Mouse (Mus musculus) lung, postnatal 36 days (tissue): ENCODE results near the gene Fsd1l.

Experiments
- DNase-seq: peaks from one replicate; pipeline ENCODE4 v3.0.0; 2022; ENCODE audit warnings: mixed read lengths

Fsd1l gene

DNA sequence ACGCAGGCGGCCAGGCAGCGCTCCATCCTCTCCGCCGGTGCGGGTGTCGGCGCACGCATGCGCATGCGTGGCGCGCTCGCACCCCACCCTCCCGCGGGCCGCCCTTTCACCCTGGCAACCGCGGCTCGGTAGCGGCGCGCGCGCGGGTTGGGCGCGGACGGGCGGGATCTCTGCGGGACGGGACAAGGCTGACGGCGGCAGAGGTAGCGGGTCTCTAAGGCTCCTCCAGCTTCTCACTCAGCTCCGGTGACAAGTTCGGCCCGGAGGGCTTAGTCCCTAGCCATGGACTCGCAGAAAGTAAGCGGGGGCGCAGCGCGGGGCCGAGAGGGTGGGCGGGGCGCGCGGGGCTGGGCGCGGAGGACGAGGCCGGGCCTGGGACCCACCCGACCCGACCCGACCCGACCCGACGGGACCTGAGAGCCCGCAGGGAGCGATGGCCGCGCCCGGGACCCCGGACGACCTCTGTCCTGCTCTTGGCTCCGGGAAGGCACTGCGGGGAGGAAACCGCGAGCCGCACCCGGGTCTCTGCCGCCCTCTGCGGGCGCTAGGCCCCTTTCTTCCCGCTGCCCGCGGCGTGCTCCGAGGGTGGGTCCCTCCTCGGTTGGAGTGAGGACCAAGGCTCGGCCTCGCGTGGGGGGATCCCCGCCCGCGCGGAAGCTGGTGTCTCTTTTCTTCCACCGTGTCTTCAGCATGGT, at the start of gene Fsd1l:
Gene Fsd1l, plus strand, starts transcription at position 156 of the 695 bp plus-strand sequence.
- DNase-seq, result peak; percentile 65

DNA sequence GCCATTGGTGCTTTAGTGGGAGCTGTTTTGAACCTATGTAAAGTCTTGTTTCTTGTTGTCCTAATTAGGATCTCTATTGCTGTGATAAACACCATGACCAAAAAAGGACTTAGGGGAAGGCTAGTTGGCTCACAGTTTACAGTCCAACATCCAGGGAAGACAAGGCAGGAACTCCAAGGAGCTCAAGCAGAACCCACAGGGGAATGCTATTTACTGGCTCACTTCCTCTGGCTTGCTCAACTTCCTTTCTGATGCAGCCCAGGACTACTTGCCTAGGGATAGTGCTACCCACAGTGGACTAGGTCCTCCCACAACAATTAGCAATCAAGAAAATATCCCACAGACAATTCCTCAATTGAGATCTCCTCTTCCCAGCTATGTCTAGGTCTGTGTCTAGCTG, 43.6 kb upstream of the Fsd1l start:
- no peak for DNase-seq

DNA sequence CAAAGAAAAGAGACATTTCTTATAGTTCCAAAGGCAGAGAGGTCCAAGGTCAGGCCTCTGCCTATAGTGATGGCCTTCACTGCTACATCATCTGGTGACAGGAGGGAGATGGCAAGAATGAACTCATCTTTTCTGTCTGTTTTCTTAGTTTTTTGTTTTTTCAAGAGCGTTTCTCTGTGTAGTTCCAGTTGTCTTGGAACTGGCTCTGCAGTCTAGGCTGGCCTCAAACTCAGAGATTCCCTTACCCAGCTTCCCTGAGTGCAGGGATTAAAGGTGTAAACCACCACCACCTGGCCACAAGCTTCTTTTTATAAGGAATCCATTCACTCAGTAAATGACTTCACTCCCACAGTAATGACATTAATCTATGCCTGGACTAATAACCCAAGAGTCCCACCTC, 42.3 kb upstream of the Fsd1l start:
- DNase-seq, result no peak

DNA sequence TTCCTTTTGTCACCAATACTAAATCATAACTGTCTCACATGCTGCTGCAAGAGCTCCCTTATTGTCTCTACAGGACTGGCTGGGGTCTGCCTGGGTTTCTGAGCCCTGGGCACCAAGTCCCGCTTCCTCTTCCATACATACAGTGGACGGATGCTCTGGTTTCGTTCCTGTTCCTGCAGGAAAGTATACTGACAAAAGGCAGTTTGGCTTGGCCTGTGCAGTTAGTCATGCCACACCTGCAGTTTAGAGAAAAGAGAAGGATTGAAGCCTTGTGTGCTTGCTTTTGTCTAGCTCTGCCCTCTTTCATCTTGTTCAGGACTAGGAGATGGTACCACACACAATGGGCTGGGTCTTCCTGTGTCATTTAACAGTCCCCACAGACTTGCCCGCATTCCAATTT, 41.8 kb upstream of the Fsd1l start:
- no peak for DNase-seq

DNA sequence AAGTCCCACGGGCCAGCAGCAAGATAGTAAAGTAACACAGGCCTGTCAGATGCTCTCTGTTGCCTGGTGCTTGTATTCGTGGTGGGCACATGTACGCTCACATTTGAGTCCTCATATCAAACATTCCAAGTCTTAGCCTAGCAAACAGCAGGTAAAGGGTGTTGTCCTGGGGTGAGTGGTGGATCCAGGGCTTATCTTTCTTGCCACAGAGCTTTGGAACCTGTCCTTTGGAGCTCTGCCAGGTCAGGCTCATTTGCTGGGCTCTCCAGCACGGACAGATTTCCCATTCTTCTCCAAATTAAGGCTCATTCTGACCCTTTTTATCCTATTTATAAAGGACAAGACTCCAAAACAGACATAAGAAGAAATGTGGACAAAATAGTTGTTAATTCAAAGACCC, 41.1 kb upstream of the Fsd1l start:
- DNase-seq, result no peak

DNA sequence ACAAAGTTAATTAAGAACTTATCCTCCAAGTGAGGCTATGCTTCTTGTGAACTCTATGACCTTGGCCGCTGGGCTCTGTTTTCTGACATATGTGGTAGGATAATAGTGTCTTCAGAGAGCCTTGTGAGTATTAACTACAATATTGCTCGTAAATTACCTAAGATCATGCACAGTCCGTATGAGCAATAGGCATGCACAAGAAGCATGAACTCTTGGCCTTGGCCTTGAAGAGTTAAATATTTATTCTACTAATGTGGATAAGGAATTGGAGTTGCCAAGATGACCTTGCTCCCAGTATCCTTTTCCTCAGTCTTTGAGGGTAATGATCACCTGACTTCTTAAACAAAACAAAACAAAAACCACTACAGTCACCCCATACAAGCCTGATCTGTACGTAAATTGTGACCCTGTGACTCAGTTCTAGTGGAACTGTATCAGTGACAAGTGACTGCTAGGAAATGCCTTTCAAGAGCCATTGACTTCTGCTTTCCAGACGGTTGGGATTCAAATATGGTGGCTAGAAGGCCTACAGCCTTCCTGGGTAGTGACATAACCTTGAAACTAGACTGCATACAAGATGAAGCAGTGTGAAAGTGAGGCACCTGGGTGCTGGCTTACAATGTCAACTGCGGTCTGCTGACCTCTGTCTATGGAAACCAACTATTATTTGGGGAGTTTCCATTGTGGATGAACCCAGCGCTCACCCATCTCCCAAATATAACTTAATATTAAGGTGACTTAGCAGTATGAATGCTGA, 40.4 kb upstream of the Fsd1l start:
- DNase-seq, result no peak

DNA sequence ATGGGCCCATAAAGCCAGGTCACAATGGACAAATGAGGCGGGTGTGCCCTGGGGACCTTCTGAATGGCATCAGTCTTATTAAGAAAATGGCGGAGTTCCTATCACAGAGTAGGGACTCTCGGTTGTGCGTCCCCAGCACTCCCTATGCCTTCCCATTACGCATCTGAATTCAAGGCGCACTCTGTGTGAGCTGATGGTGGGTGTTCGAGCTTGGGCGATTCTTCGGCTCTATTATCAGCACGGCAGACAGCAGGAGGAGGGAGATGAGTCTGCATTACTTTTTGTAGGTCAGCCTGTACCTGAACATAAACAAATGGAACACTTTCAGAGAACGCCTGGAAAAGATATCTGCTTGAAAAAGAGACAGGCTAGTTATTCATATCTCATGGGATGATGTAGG, 39.7 kb upstream of the Fsd1l start:
- no peak for DNase-seq

DNA sequence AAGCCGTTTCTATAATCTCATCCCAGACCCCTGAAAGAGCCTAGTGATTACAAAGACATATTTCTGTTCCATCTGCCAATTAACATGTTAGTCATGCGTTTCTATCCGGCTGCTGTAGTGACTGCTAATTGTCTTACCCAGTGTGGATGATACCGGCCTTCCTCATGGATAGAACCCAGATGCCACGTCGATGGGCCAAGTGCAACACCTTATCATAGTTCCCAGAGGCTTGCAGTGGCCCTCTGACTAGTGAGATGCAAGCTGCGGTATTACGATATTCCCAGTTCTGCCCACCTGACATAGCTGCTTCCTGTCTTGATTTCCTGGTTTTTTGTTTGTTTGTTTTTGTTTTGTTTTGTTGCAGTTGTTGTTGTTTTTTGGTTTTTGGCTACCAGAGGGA, 39.3 kb upstream of the Fsd1l start:
- no peak for DNase-seq

DNA sequence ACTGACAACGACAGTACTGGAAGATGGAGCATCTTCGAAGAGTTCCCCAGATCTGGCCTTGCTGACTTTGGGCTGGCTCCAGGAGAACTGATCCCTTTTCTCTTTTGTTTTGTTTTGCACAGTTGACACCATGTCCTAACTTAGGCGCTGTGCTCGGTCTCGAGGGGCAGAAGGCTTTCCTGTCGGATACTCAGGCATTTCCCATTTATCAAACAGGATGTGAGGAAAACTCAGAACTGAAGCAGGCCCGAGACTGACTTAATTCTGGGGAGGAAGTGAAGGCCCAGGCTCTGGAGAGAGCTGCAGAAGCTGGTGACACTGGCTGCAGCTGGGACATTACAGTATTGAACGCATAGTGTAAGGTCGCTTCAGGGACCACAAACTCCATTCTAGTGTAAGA, 38.9 kb upstream of the Fsd1l start:
- DNase-seq, result peak; percentile 68

DNA sequence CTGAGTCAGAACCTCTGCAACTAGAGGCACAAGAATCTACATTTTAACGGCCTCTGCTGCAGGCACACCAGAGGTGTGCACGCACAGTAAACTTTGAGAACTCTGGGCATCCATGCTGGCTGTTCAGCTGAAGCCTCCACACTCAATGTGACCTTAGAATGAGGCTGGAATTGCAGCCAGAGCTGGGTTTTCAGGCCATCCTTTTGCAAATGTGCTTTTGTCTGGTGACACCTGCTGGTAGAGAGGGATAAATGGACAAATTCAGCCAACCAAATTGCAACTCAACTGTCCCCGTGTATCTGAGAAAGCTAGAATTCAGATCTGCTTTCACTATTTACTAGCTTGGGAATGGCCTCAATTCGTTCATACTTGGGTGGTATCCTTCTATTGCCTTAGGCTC, 37.1 kb upstream of the Fsd1l start:
- DNase-seq, result peak; percentile 80

DNA sequence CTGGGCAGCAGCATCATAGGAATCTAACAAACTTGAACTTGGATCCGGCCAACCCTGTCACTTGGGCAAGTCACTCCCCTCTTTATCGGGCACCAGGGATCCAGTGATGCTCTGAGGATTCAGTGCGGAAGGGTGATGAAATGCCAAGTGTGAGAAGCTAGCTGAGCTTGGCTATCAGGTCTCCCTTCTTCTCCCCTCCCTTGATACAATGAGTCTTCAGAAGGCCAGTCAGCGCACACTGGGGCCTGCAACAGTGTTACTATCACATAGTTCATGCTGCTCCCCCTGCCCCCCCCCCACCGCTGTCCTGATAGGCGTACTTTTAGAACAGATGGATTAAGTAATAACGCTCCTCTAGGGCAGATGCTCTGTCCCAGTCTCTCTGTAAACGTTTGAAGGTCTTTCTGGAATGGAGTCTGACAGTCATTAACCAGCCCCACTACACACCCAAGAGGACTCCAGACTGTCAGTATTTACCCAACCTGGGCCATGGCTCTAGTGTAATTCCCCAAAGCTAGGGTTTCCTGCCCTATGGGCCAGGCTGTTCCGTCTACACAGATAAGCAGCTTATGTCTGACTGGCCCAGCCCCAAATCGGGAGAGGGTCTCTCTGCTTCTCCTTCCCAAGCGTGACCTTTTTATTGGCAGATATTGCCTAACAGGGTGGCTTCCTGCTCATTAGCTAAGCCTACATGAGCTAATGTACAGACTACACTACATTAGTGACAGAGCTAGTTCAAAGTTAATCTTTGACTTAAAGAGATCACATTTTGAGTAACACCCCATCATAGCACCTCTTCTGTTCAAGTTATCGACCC, 35.8 kb upstream of the Fsd1l start:
- DNase-seq, result peak; percentile 27

DNA sequence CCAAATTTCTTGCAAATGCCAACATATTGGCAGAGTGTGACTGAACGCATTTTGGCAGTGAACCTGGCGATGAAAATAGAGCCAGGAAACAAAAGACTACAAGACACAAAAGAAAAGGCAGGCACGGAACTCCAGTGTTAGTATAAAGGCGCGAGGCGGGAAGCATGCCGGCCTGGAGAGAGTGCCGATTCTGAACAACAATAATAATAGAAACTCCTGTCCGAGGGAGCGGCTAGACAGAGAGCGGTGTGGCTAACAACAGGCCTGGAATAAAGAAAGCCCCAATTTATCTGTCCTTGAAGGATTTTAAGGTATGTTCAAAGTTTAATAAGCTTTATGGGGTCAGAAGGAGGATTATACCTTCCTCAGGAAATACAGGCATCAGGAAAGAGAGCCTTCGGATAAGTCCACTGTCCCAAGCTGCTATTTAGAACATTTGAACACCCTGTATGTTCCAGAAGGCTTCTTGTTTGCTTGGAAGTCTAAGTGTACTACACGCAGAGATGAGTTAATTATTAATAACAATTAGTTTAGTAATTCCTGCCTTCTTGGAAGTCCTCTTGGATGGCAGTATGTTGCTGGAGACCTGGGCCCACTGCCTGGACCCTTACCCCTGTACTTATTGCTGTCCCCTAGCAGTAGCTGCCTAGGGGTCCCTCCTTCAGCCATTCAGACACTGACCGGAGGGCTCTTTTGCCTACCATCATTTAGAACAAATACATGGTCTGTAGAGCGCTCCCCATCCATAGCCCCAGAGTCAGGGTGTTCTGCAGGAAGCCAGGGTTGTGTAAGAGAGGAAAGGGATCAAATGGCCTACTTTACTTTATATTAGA, 35.0 kb upstream of the Fsd1l start:
- peak; percentile 12 for DNase-seq

DNA sequence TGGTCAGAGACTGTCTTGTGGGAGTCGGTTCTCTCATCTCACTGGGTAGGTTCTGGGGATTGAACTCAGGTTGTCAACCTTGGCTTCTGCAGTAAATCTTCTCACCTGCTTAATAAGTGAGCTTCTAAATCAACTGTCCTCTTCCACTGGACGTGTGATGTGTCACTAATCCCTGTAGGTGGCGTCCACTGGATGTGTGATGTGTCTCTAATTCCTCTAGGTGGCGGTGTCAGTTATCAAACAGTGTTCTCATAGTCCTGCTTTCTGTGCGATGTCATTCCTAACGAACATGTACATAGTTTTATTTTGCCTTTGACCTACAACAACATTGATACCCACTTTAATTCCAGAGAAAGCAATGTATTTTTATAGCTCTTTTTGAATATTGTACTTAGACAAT, 30.8 kb upstream of the Fsd1l start:
- DNase-seq, result peak; percentile 39

DNA sequence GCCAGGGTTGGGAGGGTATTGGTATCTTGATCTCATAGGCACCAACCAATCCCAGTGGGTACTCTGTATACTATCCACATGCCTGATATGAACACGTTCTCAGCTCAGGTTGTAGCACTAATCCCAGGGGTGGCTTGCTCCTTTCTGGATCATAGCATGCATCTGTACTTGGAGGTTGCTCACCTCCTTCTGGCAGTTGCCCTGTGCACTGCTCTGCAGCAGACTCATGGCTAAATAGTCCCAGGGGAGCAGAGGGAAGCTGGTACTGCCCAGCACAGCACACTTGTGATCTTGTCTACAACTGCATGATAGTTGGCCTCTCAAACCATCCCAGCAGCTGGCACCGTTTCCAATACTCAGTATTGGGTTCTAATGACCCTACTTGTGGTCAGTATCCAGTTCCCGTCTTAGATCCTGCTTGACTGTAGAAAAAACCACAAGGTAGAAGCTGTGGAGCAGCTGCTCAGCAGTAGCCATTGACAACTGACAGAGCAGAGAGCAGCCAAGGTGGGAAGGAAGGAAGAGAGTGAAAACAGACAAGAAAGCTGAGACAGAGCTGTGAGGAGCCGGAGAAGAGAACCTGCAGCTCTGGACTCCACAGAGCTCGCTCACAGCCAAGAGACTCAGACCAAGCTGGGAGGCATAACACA, 16.6 kb upstream of the Fsd1l start:
- DNase-seq, result no peak

DNA sequence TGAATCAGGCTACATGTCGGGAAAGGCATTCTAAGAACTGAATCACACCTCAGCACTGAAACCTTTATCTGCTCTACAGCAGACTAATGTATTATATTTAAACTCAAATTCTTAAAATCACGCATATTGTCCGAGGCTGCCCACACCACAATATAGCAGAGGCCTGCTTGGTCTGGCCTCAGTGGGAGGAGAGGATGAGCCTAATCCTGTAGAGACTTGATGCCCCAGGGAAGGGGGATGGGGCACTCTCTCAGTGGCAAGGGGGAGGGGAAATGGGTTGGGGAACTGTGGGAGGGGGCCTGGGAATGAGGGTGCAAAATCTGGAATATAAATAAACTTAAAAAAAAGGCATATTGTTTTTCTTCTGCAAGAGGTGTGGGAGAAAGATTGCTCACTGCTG, 13.3 kb upstream of the Fsd1l start:
- no peak for DNase-seq

DNA sequence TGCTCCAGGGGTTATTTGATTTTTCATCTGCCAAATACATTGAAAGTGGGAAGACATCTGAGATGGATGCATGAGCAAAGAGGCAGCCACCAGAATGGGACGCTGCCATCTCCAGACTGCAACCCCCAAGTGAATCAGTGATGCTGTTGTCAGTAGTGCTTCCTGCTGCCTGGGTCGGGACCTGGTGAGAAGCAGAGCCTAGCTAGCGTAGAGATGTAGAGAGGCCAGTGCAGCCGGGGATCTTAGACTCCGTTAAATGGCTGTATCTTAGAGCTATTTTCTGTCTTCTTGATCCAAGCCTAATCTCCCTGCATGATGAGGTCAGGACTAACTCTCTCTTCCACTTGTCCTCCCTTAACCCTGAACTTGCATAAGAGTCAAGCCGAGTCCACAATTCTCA, 11.2 kb upstream of the Fsd1l start:
- DNase-seq, result no peak

DNA sequence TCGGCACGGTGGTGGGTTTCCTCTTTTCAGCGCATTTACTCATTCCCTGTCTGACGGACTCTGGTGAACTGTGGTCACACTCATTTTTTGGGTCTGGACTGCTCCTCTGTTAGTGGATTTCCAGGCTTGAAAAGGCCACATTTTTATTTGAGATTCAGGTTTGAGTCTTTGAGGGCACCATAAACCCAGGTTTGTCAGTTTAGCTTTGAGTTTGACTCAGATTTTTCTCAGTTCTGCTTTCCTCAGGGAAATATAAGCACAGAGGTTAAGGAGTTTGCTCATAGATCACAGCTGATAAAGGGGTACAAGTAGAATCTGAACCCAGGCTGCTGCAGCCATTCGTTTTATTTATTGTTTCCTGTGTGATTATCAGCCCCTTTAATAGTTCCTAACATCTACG, 10.2 kb upstream of the Fsd1l start:
- DNase-seq, result no peak

DNA sequence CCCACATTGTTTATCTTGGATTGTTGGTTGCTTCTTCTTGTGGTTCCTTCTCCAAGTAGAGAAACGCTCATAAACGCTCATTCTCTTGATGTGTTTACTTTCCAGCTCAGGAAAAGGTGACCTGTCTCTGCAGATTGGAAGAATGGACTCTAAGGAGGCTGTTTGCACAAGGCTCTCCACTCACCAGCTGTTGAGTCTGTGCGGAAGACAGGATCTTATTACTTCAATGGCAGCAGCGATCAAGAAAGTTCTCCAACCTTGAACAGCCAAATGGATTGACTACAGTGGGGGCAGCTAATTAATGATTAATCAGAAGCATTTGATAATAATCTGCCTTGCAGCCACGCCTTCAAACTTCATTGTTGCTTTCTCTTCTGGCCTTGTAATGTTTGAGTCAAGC, 9.8 kb upstream of the Fsd1l start:
- DNase-seq, result no peak

DNA sequence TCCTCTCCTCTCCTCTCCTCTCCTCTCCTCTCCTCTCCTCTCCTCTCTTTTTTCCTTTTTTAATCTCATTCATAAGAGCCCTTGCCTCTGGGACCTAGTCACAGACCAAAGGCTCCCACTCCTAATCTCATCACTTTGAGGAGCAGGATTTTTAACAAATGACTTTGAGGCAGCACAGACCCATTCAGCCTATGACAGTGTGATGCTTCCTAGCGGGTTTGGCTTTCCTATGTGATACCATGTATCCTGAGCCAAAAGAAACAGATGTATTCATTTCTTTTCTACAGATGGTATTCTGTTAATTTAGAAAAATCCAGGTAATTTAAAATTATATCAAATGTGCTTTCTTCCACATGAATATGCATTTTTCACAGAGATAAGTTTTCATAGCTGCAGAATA, 7.6 kb upstream of the Fsd1l start:
- DNase-seq, result no peak

DNA sequence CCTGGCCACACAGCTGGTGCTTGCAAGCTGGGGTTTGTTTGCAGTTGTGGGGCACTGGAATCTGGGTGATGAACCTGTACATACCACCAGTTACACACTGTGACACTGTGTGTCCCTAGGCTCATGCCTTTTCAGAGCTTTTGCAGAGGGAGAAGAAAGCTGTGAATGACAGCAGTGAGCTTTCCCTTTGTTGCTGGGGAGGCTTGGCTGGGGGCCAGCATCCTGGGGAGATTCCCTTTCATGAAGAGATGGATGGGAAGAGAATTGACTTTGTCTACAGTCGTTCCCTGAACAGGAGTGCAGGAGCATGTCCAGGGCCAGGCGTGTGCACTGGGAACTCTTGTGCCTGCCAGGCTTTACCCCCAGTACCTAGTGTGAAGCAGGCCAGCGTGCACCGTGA, 6.5 kb upstream of the Fsd1l start:
- DNase-seq, result peak; percentile 15

DNA sequence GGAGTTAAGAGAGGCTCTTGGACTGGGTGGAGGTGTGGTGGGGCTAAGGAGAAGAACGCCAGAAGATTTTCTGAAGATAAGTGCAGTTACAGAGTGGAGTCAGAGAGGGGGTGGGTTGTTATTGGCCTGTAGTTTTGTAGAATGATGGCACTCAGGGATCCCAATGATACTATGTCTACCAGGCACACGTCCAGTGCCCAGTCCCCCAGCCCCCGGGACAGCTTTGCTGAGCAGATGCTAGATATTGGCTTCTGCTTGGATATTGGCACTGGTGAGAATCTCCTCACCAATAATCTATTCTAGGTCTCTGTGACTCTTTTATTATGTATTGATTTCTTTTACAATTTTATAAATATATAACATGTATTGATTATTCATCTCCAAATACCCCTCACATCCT, 6.0 kb upstream of the Fsd1l start:
- DNase-seq, result no peak

DNA sequence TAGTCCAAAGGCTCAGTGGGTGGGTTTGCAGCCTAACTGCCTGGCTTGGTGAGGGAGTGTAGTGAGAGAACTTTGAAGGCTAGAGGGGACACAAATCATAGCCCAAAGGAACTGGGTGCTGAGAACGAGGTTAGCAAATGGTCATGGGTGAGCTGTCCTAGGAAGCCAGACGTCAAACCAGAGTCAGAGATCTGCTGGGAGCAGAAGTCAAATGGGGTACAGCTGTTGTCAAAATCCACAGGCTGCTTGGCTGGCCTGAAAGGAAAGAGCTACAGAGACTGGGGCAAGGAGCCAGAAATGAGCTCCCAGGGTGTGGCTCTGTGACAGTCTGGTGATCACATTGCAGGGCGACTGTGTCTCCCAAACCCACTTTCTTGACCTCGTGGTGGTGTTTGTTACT, 2.3 kb upstream of the Fsd1l start:
- peak; percentile 55 for DNase-seq

DNA sequence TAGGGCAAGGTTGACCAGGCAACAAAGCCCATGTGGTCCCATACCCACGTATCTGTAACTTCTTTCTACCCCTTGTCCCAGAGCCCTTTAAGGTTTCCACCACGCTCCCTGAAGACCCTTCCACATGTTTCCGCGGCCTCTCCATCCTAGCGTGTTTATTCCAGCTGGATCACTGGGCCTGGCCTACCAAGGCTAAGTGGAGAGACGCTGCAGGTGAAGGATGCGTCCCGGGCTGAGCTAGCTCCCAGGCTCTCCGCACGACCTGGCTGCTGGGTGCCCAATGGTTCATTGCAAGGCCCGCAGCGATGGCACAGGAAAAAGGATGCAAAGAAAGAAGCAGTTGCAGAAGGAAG, 332 bp upstream of the Fsd1l start:
- no peak for DNase-seq
